Mouse (Mus musculus): Measurements from ENCODE around the gene Cygb. TPM values are rescaled to one million over a fixed set of nuclear protein-coding genes. Genes with fewer than 3 reads are reported as not detected.
A peak's percentile ranks its signal among the peaks of the same experiment; 100 is the strongest.

Gene Cygb
- polyA plus RNA-seq, 1 experiment from 2014 or later, result 2.3 TPM

DNA sequence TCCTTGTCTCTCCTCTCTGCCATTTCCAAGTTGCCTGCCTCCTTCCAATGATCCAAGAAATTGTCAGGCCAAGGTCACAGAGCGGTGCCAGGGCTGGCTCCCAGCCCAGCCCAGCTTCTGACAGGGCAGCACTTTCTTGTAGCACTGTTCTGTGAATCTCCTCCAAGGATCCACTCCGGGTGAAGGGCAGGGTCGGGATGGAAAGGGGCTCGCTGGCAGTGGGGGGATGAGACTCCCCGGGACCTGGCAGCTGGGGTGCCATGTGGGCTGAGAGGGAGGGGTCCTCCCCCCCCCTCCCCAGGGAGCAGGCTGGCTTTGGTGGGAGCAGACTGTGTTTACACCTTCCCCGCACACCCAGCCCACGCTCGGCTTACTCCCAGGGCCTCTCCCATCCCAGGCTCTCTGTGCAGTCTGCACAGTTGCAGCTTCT lies 7.8 kb upstream of the Cygb start:
- Histone ChIP-seq H3K4me1 (ENCODE audit: control insufficient read depth, insufficient read depth, low read length) (peaks cover 29% of the 10 kb centered on the region), H3K4me3 (ENCODE audit: low read depth, low read length) (no peak overlapping the region), H3K27ac (ENCODE audit: low read depth, low read length) (peak overlapping the region; percentile 68), H3K27me3 (ENCODE audit: control insufficient read depth, insufficient read depth, low read length) (peaks cover 3% of the 10 kb centered on the region; the same call in 1 of the 2 replicates), H3K4me2 (ENCODE audit: low read depth) (no peak overlapping the region), H3K9me3 (ENCODE audit: control insufficient read depth, low read length) (no peaks in the 10 kb centered on the region), H3K9ac (ENCODE audit: low read length) (peak overlapping the region; percentile 42), H3K36me3 (ENCODE audit: control insufficient read depth, insufficient read depth, low read length) (no peaks in the 10 kb centered on the region)
- DNase-seq (ENCODE audit: low spot score) (no peak), ATAC-seq (ENCODE audit: insufficient read depth, low FRiP score, low TSS enrichment) (no peak)
- WGBS, result 69% methylated on average over 8 of the region's 8 CpGs

DNA sequence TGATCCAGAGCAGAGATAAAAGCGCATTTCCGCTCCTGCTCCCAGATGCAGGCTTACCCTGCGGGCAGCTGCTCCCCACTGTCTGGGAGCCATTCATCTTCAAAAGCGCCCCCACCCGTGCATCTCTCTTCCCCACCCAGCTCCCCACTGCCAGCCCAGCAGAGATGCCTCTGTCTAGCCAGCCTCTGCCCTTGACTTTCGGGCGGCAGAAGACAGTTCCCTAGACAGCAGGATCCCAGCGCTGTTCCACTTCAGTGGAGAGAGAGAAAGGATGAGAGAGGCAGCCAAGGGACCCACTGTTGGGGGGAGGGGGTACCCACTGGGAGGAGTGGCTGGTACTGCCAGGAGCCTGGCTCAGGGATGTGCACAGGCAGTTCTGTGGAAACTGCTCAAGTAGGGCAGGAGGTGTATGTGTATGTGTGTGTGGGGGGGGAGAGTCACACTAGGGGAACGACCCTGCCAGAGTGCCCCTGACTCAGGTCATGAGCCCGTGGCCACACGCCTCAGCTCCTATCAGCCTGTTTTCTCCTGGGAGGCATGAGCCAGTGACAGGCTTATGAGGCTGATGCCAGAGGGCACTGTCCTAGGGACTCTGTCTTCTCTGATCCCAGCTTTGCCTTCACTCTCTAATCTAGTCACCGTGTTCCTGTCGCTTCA lies 7.3 kb upstream of the Cygb start:
- Histone ChIP-seq H3K9ac (ENCODE audit: low read length) (peak overlapping the region; percentile 42), H3K4me3 (ENCODE audit: low read depth, low read length) (peak overlapping the region; percentile 10; the same call in 1 of the 2 replicates), H3K27me3 (ENCODE audit: control insufficient read depth, insufficient read depth, low read length) (peaks cover 3% of the 10 kb centered on the region; the same call in 1 of the 2 replicates), H3K9me3 (ENCODE audit: control insufficient read depth, low read length) (no peaks in the 10 kb centered on the region), H3K4me1 (ENCODE audit: control insufficient read depth, insufficient read depth, low read length) (peaks cover 29% of the 10 kb centered on the region), H3K4me2 (ENCODE audit: low read depth) (peak overlapping the region; percentile 14; the same call in 1 of the 2 replicates), H3K27ac (ENCODE audit: low read depth, low read length) (peak overlapping the region; percentile 68), H3K36me3 (ENCODE audit: control insufficient read depth, insufficient read depth, low read length) (no peaks in the 10 kb centered on the region)
- DNase-seq (ENCODE audit: low spot score) (peak; percentile 53), ATAC-seq (ENCODE audit: insufficient read depth, low FRiP score, low TSS enrichment) (peak; percentile 51; the same call in 1 of the 2 replicates)
- 21% methylated on average over 13 of the region's 13 CpGs for WGBS

DNA sequence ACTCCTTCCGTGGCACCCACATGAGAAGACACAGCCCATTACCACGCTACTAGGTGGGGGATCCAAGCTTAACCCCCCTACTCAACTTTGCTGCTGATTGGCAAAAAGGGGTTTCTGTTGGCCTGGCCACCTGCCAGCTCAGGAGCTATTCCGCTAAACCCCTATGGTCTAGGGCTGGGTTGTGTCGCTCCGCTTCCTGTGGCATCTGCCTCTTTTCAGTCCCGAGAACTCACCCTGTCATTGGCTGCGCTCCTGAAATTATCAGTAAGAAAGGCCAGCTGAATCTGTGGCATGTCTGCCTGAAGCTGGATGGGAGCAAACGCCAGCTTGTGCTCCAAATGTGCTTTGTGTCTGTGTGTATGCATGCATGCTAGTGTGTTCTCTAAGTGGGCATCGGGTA lies 6.1 kb upstream of the Cygb start:
- Histone ChIP-seq H3K4me2 (ENCODE audit: low read depth) (no peak overlapping the region), H3K9ac (ENCODE audit: low read length) (no peak overlapping the region), H3K9me3 (ENCODE audit: control insufficient read depth, low read length) (no peaks in the 10 kb centered on the region), H3K4me3 (ENCODE audit: low read depth, low read length) (no peak overlapping the region), H3K27ac (ENCODE audit: low read depth, low read length) (no peak overlapping the region), H3K36me3 (ENCODE audit: control insufficient read depth, insufficient read depth, low read length) (no peaks in the 10 kb centered on the region), H3K4me1 (ENCODE audit: control insufficient read depth, insufficient read depth, low read length) (peaks cover 29% of the 10 kb centered on the region), H3K27me3 (ENCODE audit: control insufficient read depth, insufficient read depth, low read length) (peaks cover 3% of the 10 kb centered on the region; the same call in 1 of the 2 replicates)
- 89% methylated on average over 9 of the region's 9 CpGs for WGBS
- no peak for ATAC-seq (ENCODE audit: insufficient read depth, low FRiP score, low TSS enrichment)
- no peak for DNase-seq (ENCODE audit: low spot score)

DNA sequence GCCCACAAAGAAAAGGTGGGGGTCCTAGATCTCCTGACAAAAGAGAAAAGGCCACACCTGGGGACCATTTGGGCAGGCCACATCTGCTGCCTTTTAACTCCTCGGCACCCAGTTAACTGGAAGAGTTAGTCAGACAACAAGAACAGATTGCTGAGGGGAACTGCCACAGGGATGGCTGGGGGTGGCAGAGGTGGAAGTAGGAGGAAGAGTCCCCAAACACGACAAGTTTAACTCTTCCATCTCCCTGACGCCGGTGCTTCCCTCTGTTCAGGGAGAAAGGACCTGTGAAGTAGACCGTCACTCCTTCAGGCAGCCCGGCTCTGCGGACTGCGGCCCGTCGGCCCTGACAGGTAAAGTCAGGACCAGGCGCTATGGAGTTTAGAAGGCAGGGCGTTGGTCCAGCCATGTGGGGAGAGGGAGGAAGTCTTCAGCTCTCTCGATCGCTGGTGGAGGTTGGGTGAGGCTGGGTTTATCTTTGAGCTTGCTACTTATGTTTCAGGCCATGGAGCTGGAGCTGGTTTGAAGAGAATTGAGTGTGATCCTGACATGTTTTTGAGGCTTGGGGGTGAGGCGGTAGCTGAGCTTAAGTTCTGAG lies 5.0 kb upstream of the Cygb start:
- Histone ChIP-seq H3K4me2 (ENCODE audit: low read depth) (no peak overlapping the region), H3K27ac (ENCODE audit: low read depth, low read length) (no peak overlapping the region), H3K4me1 (ENCODE audit: control insufficient read depth, insufficient read depth, low read length) (peaks cover 28% of the 10 kb centered on the region), H3K9me3 (ENCODE audit: control insufficient read depth, low read length) (no peaks in the 10 kb centered on the region), H3K9ac (ENCODE audit: low read length) (no peak overlapping the region), H3K27me3 (ENCODE audit: control insufficient read depth, insufficient read depth, low read length) (peaks cover 11% of the 10 kb centered on the region), H3K36me3 (ENCODE audit: control insufficient read depth, insufficient read depth, low read length) (no peaks in the 10 kb centered on the region), H3K4me3 (ENCODE audit: low read depth, low read length) (no peak overlapping the region)
- 84% methylated on average over 15 of the region's 15 CpGs for WGBS
- DNase-seq (ENCODE audit: low spot score), result no peak
- no peak for ATAC-seq (ENCODE audit: insufficient read depth, low FRiP score, low TSS enrichment)

DNA sequence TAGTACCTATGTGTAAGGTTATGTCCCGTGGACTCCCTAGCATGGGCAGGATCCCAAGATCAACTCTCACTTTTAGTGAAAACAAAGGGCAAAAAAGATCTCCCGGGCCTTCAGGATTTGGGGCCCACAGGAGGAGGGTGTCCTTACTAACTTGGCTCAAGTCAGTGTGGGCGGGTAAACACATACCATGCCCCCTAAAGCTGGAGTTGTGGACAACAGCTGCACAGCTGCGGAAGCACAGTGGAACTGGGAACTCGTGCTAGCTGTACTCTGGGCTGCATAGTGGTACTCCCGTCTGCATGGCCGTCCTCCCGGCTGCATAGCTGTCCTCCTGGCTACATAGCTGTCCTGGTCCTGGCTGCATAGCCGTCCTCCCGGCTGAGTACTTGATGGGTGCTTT lies 4.1 kb upstream of the Cygb start:
- H3K9me3 ChIP-seq (ENCODE audit: control insufficient read depth, low read length), result no peaks in the 10 kb centered on the region
- ATAC-seq (ENCODE audit: insufficient read depth, low FRiP score, low TSS enrichment) (no peak), DNase-seq (ENCODE audit: low spot score) (no peak)
- peak overlapping the region; percentile 36; the same call in 1 of the 2 replicates for H3K4me2 ChIP-seq (ENCODE audit: low read depth)
- H3K4me1 ChIP-seq (ENCODE audit: control insufficient read depth, insufficient read depth, low read length), result peaks cover 28% of the 10 kb centered on the region
- no peak overlapping the region for H3K4me3 ChIP-seq (ENCODE audit: low read depth, low read length)
- H3K36me3 ChIP-seq (ENCODE audit: control insufficient read depth, insufficient read depth, low read length), result no peaks in the 10 kb centered on the region
- H3K27me3 ChIP-seq (ENCODE audit: control insufficient read depth, insufficient read depth, low read length), result peaks cover 16% of the 10 kb centered on the region
- no peak overlapping the region; the same call in 1 of the 2 replicates for H3K27ac ChIP-seq (ENCODE audit: low read depth, low read length)
- H3K9ac ChIP-seq (ENCODE audit: low read length), result no peak overlapping the region
- 70% methylated on average over 10 of the region's 10 CpGs for WGBS

DNA sequence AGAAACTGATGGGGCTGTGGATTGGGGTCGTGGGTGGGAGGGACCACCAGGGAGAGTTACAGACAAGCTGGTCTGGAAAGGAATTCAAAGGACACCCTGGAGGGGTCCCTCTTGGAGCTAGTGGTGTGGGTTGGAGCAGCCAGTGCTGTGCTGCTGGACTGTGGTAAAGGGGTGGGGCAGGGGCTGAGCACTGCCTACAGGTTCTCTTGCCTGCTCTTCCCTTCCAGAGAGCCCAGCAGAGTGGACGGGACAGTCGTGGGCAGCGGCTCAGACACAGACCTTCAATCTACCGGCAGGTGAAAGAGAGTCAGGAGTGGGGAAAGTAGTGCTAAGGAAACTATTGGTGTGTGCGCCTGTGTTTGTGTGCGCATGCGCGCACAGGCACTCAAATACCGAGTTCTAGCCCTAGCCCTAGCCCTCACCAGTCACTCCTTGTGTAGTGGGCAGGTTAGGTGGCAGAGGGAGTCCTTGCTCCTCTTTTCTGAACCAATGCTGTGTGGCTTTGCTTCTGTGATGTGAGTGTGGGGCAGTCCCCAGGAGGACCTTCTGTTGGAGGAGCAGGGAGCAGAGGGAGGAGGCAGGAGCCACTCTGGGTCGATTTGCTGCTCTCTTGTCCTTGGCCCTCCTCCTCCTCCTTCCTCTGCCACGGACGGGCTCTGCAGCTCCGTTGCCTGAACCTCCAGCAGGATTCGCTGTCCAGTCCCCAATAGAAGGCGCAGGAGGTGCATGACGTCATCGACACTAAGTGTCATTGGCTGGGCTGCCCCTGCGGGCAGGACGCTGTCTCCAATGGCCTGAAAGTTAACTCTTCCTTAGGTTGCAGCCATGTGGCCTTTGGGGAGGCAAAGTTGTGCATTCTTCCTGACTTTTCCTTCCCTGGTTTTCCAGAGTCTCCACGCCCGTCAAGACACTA lies 3.5 kb upstream of the Cygb start:
- ATAC-seq (ENCODE audit: insufficient read depth, low FRiP score, low TSS enrichment), result peak; percentile 86
- H3K9me3 ChIP-seq (ENCODE audit: control insufficient read depth, low read length), result no peaks in the 10 kb centered on the region
- H3K4me3 ChIP-seq (ENCODE audit: low read depth, low read length), result peak overlapping the region; percentile 18; the same call in 1 of the 2 replicates
- peak overlapping the region; percentile 36 for H3K4me2 ChIP-seq (ENCODE audit: low read depth)
- peaks cover 23% of the 10 kb centered on the region for H3K27me3 ChIP-seq (ENCODE audit: control insufficient read depth, insufficient read depth, low read length)
- no peaks in the 10 kb centered on the region for H3K36me3 ChIP-seq (ENCODE audit: control insufficient read depth, insufficient read depth, low read length)
- peak; percentile 91 for DNase-seq (ENCODE audit: low spot score)
- H3K9ac ChIP-seq (ENCODE audit: low read length), result peak overlapping the region; percentile 9
- WGBS, result 13% methylated on average over 22 of the region's 22 CpGs
- peak overlapping the region; percentile 61 for H3K27ac ChIP-seq (ENCODE audit: low read depth, low read length)
- peaks cover 26% of the 10 kb centered on the region for H3K4me1 ChIP-seq (ENCODE audit: control insufficient read depth, insufficient read depth, low read length)

DNA sequence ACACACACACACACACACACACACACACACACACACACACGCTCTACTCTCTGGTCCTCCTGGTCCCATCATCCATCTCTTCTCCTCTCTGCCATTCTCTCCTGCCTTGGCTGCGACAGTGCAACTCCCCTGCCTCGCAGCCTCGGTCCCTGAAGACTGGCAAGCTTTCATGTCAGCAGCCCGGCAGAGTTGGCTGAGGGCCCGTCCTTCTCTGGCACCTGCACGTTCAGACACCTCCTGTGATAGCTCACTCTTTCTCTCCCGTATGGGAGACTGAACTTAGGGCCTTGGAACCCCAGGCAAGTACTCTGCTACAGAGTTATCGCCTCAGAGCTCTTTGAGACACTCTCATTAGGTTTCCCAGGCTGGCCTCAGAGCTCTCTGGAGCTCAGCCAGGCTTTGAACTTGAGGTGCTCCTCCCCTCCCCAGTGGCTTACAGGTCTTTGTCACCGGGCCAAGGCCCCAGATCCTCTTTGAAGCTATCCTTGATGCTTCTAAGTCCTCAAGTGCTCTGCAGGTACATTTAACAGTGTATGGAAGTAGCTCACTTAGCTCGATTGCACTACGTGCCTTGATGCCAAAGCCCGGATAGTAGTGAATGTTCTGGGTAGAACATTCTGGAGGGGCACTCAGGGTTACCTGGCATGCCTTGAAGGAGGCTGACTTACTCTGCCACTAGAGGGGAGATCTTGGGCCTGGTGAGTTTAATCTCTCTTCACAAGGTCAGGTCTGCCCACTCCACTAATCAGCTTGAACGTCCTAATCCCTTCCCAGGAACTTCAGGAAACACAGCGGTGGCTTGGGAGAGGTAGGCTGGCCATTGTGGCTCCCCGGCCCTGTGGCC lies 2.5 kb upstream of the Cygb start:
- peaks cover 33% of the 10 kb centered on the region for H3K27me3 ChIP-seq (ENCODE audit: control insufficient read depth, insufficient read depth, low read length)
- no peaks in the 10 kb centered on the region for H3K36me3 ChIP-seq (ENCODE audit: control insufficient read depth, insufficient read depth, low read length)
- WGBS, result 81% methylated on average over 16 of the region's 16 CpGs
- DNase-seq (ENCODE audit: low spot score) (no peak), ATAC-seq (ENCODE audit: insufficient read depth, low FRiP score, low TSS enrichment) (no peak)
- H3K9me3 ChIP-seq (ENCODE audit: control insufficient read depth, low read length), result no peaks in the 10 kb centered on the region
- no peak overlapping the region for H3K27ac ChIP-seq (ENCODE audit: low read depth, low read length)
- H3K4me2 ChIP-seq (ENCODE audit: low read depth), result no peak overlapping the region
- H3K4me3 ChIP-seq (ENCODE audit: low read depth, low read length), result no peak overlapping the region
- H3K4me1 ChIP-seq (ENCODE audit: control insufficient read depth, insufficient read depth, low read length), result peaks cover 16% of the 10 kb centered on the region
- no peak overlapping the region for H3K9ac ChIP-seq (ENCODE audit: low read length)

DNA sequence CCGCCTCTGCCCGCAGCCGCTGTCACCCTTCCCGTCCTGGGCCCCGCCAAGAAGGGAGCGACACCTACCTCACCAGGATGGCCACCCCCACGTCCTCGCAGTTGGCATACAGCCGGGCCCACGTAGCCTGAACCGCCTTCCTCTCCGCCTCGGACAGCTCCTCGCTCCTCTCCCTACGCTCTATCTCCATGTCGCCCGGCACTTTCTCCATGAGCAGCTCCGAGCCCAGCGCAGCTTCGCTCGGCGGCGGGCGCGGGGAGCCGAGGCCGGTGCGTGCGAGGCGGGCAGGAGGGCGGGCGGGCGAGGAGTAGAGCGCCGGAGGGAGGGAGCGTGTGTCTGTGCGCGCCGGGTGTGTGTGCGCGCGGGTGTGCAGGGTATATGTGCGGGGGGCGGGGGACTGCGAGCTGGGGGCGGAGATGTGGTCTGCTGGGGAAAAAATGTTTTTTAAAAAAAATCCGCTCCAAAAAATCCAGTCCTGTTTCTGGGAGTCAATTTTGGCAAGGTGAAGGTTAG lies 348 bp downstream of the Cygb start:
- Histone ChIP-seq H3K27ac (ENCODE audit: low read depth, low read length) (no peak overlapping the region), H3K4me1 (ENCODE audit: control insufficient read depth, insufficient read depth, low read length) (peaks cover 6% of the 10 kb centered on the region; the same call in 1 of the 2 replicates), H3K27me3 (ENCODE audit: control insufficient read depth, insufficient read depth, low read length) (peaks cover 33% of the 10 kb centered on the region), H3K9ac (ENCODE audit: low read length) (peak overlapping the region; percentile 47), H3K4me3 (ENCODE audit: low read depth, low read length) (peak overlapping the region; percentile 38), H3K4me2 (ENCODE audit: low read depth) (peak overlapping the region; percentile 89), H3K36me3 (ENCODE audit: control insufficient read depth, insufficient read depth, low read length) (no peaks in the 10 kb centered on the region), H3K9me3 (ENCODE audit: control insufficient read depth, low read length) (no peaks in the 10 kb centered on the region)
- ATAC-seq (ENCODE audit: insufficient read depth, low FRiP score, low TSS enrichment) (no peak), DNase-seq (ENCODE audit: low spot score) (peak; percentile 45)
- WGBS, result under 1% methylated on average over 34 of the region's 47 CpGs

Measured in neural tube, embryonic 11.5 days (tissue).